Mouse (Mus musculus): Measurements from ENCODE around the gene 1700016H13Rik.

Gene 1700016H13Rik

DNA sequence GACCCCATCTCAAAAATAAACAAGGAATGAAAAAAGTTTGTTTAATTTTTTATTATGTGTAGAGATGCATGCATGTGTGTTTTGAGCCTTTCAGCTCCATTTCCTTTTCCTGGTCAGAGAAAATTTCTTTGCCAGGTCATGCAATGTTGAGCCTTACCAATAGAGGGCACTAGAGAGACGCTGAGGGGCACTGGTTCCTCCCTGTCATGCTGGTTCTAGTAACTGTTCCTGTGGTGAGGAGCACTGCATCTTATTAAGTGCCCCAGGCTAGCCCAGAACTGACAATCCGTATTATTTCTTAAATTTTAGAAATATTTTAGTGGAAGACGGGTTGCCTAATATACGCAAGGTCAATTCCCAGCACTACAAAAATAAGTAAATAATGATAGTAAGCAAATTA, 24.6 kb upstream of the 1700016H13Rik start:
- Histone ChIP-seq H3K4me1 (replicated peaks; ENCODE audit: low read depth, low read length) (peaks cover 65% of the 10 kb centered on the region), H3K36me3 (ENCODE audit: insufficient read depth, low read length) (no peaks in the 10 kb centered on the region), H3K9me3 (ENCODE audit: low read length) (no peaks in the 10 kb centered on the region), H3K4me3 (replicated peaks; ENCODE audit: low read length) (no peak overlapping the region), H3K27me3 (ENCODE audit: insufficient read depth, low read length) (no peaks in the 10 kb centered on the region)
- TF ChIP-seq NANOG (IDR thresholded peaks at IDR 0.05; ENCODE audit: borderline replicate concordance, low read length) = no peak
- no peak for TF ChIP-seq POU5F1 (IDR thresholded peaks at IDR 0.05; ENCODE audit: borderline replicate concordance, low read length)
- peak; percentile 99 for TF ChIP-seq CTCF (conservative IDR thresholded peaks at IDR 0.05; ENCODE audit: low read length)

GRCm38 (mm10) chr5:103678974-103679373, 23.2 kb upstream of the 1700016H13Rik start:
- Histone ChIP-seq H3K27me3 (ENCODE audit: insufficient read depth, low read length) (no peaks in the 10 kb centered on the region), H3K4me3 (replicated peaks; ENCODE audit: low read length) (peak overlapping the region; percentile 62), H3K4me1 (replicated peaks; ENCODE audit: low read depth, low read length) (peaks cover 72% of the 10 kb centered on the region), H3K9me3 (ENCODE audit: low read length) (no peaks in the 10 kb centered on the region), H3K36me3 (ENCODE audit: insufficient read depth, low read length) (no peaks in the 10 kb centered on the region)
- TF ChIP-seq POU5F1 (IDR thresholded peaks at IDR 0.05; ENCODE audit: borderline replicate concordance, low read length) = no peak
- no peak for TF ChIP-seq NANOG (IDR thresholded peaks at IDR 0.05; ENCODE audit: borderline replicate concordance, low read length)
- TF ChIP-seq CTCF (conservative IDR thresholded peaks at IDR 0.05; ENCODE audit: low read length) = no peak

- Histone ChIP-seq H3K4me1 (replicated peaks; ENCODE audit: low read depth, low read length) (peaks cover 76% of the 10 kb centered on the region), H3K36me3 (ENCODE audit: insufficient read depth, low read length) (no peaks in the 10 kb centered on the region), H3K4me3 (replicated peaks; ENCODE audit: low read length) (no peak overlapping the region), H3K27me3 (ENCODE audit: insufficient read depth, low read length) (no peaks in the 10 kb centered on the region), H3K9me3 (ENCODE audit: low read length) (no peaks in the 10 kb centered on the region)
- no peak for TF ChIP-seq NANOG (IDR thresholded peaks at IDR 0.05; ENCODE audit: borderline replicate concordance, low read length)
- no peak for TF ChIP-seq POU5F1 (IDR thresholded peaks at IDR 0.05; ENCODE audit: borderline replicate concordance, low read length)
- no peak for TF ChIP-seq CTCF (conservative IDR thresholded peaks at IDR 0.05; ENCODE audit: low read length)
Measured at GRCm38 (mm10) chr5:103677894-103678293, 22.1 kb upstream of the 1700016H13Rik start.

DNA sequence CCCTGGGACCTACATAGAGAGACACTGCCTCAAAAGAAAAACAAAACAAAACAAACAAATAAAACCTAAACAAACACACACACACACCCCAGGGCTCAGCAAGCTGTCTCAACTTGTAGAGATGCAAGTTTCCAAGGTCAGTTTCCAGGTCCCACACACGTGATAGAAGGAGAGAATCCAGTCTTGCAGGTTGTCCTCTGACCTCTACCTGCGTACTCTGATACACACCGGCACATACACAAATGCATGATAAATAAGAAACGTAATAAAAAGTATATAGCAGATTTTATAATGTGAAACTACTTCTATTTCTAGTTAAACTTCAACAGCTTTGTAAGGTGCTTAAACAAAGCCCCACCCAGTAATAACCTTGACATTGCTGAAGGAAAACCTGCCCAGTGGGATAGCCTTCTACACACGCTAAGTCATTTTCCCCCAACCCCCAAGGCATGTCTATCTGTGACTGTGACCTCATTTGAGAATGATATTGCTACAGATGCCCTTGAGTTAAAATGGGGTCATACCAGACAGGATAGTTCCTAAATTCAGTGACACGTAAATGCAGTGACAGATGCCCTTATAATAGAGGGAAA, 20.6 kb upstream of the 1700016H13Rik start:
- TF ChIP-seq POU5F1 (IDR thresholded peaks at IDR 0.05; ENCODE audit: borderline replicate concordance, low read length) = no peak
- TF ChIP-seq CTCF (conservative IDR thresholded peaks at IDR 0.05; ENCODE audit: low read length) = no peak
- no peak for TF ChIP-seq NANOG (IDR thresholded peaks at IDR 0.05; ENCODE audit: borderline replicate concordance, low read length)
- no peaks in the 10 kb centered on the region for H3K27me3 ChIP-seq (ENCODE audit: insufficient read depth, low read length)
- no peak overlapping the region for H3K4me3 ChIP-seq (replicated peaks; ENCODE audit: low read length)
- H3K36me3 ChIP-seq (ENCODE audit: insufficient read depth, low read length) = no peaks in the 10 kb centered on the region
- peaks cover 6% of the 10 kb centered on the region for H3K9me3 ChIP-seq (ENCODE audit: low read length)
- peaks cover 69% of the 10 kb centered on the region for H3K4me1 ChIP-seq (replicated peaks; ENCODE audit: low read depth, low read length)

DNA sequence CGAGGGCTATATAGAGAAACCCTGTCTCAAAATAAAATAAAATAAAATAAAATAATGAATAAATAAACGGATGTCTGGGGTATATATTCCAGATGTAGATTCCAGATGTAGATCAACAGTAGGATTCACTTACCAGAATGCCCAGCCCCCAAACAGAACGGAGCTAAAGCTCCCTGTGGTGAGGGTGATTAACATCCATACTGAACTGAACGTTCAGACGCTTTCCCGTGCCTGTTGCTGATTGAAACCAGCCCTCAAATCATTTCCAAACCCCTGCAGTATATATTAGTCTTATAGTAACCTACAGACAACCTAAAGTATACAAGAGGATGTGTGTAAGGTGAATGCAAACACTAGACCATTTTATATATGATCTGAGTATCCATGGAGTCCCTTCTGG, 18.7 kb upstream of the 1700016H13Rik start:
- Histone ChIP-seq H3K4me3 (replicated peaks; ENCODE audit: low read length) (no peak overlapping the region), H3K36me3 (ENCODE audit: insufficient read depth, low read length) (no peaks in the 10 kb centered on the region), H3K27me3 (ENCODE audit: insufficient read depth, low read length) (no peaks in the 10 kb centered on the region), H3K9me3 (ENCODE audit: low read length) (peaks cover 6% of the 10 kb centered on the region), H3K4me1 (replicated peaks; ENCODE audit: low read depth, low read length) (peaks cover 64% of the 10 kb centered on the region)
- no peak for TF ChIP-seq CTCF (conservative IDR thresholded peaks at IDR 0.05; ENCODE audit: low read length)
- peak; percentile 72; the same call in 1 of the 2 replicates for TF ChIP-seq NANOG (IDR thresholded peaks at IDR 0.05; ENCODE audit: borderline replicate concordance, low read length)
- no peak for TF ChIP-seq POU5F1 (IDR thresholded peaks at IDR 0.05; ENCODE audit: borderline replicate concordance, low read length)

DNA sequence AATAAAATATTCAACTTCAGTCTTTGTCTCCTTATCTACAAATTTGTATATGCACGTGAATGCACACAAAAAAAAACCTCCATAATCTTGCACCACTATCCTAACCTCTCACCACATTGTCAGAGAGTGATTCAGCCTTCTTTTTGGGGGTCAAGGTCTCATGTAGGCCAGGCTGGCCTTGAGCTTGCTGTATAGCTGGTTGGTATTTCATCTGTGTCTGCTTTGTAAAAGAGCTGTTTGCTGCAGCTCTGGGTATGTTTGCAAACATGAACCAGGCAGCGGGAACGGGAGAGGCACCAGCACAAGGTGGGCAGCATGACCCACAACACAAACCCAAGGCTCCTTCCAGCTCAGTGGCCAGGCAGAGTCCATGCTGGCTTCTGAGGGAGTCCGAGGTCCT, 17.8 kb upstream of the 1700016H13Rik start:
- Histone ChIP-seq H3K4me1 (replicated peaks; ENCODE audit: low read depth, low read length) (peaks cover 57% of the 10 kb centered on the region), H3K9me3 (ENCODE audit: low read length) (peaks cover 6% of the 10 kb centered on the region), H3K27me3 (ENCODE audit: insufficient read depth, low read length) (no peaks in the 10 kb centered on the region), H3K4me3 (replicated peaks; ENCODE audit: low read length) (no peak overlapping the region), H3K36me3 (ENCODE audit: insufficient read depth, low read length) (no peaks in the 10 kb centered on the region)
- TF ChIP-seq POU5F1 (IDR thresholded peaks at IDR 0.05; ENCODE audit: borderline replicate concordance, low read length) (no peak), NANOG (IDR thresholded peaks at IDR 0.05; ENCODE audit: borderline replicate concordance, low read length) (no peak), CTCF (conservative IDR thresholded peaks at IDR 0.05; ENCODE audit: low read length) (no peak)

DNA sequence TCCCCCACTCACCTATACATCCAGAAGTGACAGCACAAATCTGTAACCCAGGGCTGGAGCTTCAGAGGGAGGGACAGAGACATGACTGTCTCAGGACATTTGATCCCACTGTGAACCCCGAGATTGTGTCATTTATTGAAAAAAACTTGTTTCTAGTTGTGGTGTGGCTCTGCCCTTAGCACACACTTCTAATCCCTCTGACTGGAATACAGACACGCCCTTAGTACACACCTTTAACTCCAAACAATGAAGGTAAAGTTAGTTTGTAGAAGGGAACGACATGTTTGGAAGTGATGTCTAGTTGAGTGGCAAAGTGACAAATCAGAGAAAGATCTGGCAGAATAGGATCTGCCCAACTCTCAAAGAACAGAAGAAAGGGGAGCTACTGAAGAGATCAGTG, 16.0 kb upstream of the 1700016H13Rik start:
- Histone ChIP-seq H3K9me3 (ENCODE audit: low read length) (peaks cover 6% of the 10 kb centered on the region), H3K4me3 (replicated peaks; ENCODE audit: low read length) (no peak overlapping the region), H3K4me1 (replicated peaks; ENCODE audit: low read depth, low read length) (peaks cover 54% of the 10 kb centered on the region), H3K27me3 (ENCODE audit: insufficient read depth, low read length) (no peaks in the 10 kb centered on the region), H3K36me3 (ENCODE audit: insufficient read depth, low read length) (no peaks in the 10 kb centered on the region)
- TF ChIP-seq NANOG (IDR thresholded peaks at IDR 0.05; ENCODE audit: borderline replicate concordance, low read length) (no peak), CTCF (conservative IDR thresholded peaks at IDR 0.05; ENCODE audit: low read length) (no peak)

DNA sequence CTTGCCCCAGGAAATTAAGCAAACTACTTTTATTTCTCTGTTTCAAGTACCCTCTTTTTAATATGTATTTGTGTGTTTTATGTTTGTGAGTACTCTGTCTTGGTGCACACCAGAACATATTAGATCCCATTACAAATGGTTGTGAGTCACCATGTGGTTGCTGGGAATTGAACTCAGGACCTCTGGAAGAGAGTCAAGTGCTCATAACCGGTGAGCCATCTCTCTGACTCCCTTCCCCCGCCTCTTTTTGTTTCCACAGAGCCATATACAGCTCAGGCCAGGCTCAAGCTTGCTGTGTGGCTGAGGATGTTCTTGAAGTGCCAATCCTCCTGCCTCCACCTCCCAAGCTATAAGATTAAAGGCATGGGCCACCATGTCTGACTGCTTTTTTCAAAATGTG, 10.1 kb upstream of the 1700016H13Rik start:
- Histone ChIP-seq H3K9me3 (ENCODE audit: low read length) (no peaks in the 10 kb centered on the region), H3K4me1 (replicated peaks; ENCODE audit: low read depth, low read length) (peaks cover 39% of the 10 kb centered on the region), H3K36me3 (ENCODE audit: insufficient read depth, low read length) (no peaks in the 10 kb centered on the region), H3K4me3 (replicated peaks; ENCODE audit: low read length) (no peak overlapping the region), H3K27me3 (ENCODE audit: insufficient read depth, low read length) (peaks cover 15% of the 10 kb centered on the region)
- TF ChIP-seq CTCF (conservative IDR thresholded peaks at IDR 0.05; ENCODE audit: low read length) (no peak), POU5F1 (IDR thresholded peaks at IDR 0.05; ENCODE audit: borderline replicate concordance, low read length) (no peak), NANOG (IDR thresholded peaks at IDR 0.05; ENCODE audit: borderline replicate concordance, low read length) (no peak)

- H3K27me3 ChIP-seq (ENCODE audit: insufficient read depth, low read length) = peaks cover 21% of the 10 kb centered on the region
- H3K4me3 ChIP-seq (replicated peaks; ENCODE audit: low read length) = no peak overlapping the region
- H3K9me3 ChIP-seq (ENCODE audit: low read length) = no peaks in the 10 kb centered on the region
- H3K36me3 ChIP-seq (ENCODE audit: insufficient read depth, low read length) = no peaks in the 10 kb centered on the region
- TF ChIP-seq NANOG (IDR thresholded peaks at IDR 0.05; ENCODE audit: borderline replicate concordance, low read length) (peak; percentile 42; the same call in 1 of the 2 replicates), POU5F1 (IDR thresholded peaks at IDR 0.05; ENCODE audit: borderline replicate concordance, low read length) (no peak), CTCF (conservative IDR thresholded peaks at IDR 0.05; ENCODE audit: low read length) (no peak)
- peaks cover 32% of the 10 kb centered on the region for H3K4me1 ChIP-seq (replicated peaks; ENCODE audit: low read depth, low read length)
Measured at GRCm38 (mm10) chr5:103664932-103665331, 9.1 kb upstream of the 1700016H13Rik start.
